Mouse (Mus musculus): ENCODE measurements around the gene Cdc37.

The Cdc37 gene

GRCm38 (mm10) chr9:21167140-21168097, 17.6 kb upstream of the Cdc37 start:
- DNase-seq = no peak

DNA sequence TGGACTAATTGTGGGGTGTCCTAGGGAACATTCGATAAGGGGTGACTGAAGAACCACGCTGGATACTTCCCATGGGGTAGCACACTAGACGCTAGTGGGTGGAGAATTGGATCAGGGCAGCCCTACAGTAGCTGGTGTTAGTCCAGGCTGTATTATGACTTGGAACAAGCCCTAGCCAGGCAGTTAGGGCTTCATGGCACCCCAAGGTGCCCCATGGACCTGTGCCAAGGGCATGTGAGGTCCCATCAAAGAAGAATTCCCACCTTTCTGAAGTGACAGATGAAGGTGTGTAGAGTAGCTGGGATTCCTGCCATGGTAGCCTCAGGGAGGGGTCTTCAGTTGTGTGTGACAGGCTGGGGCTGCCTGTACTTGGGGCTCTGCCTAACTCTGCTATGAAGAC, 16.7 kb upstream of the Cdc37 start:
- DNase-seq = no peak

DNA sequence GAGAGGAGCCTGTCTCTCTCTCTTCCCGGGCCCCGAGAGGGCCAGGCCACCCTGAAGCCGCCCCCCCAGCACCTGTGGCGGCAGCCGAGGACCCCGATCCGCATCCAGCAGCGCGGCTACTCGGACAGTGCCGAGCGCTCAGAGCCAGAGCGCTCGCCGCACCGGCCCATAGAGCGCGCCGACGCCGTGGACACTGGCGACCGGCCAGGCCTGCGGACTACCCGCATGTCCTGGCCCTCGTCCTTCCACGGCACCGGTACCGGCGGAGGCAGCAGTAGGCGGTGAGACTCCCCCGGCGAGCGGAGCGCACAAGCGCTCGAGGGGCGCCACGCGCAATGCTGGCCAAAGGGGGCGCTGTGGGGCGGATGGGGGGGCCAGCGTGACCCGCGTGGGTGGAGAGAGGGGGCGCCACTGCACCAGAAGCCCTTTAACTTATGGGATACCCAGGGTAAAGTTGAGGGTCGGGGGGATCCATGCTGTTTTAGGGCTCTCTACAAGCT, 16.2 kb upstream of the Cdc37 start:
- DNase-seq = peak; percentile 55

- DNase-seq = peak; percentile 82
Observed at GRCm38 (mm10) chr9:21165041-21165951, 15.5 kb upstream of the Cdc37 start, which contains the start of gene Pde4a. Gene Pde4a (plus strand): TSS chr9:21165714.

- peak; percentile 83 for DNase-seq
Observed at GRCm38 (mm10) chr9:21164072-21164471, 14.3 kb upstream of the Cdc37 start.

DNA sequence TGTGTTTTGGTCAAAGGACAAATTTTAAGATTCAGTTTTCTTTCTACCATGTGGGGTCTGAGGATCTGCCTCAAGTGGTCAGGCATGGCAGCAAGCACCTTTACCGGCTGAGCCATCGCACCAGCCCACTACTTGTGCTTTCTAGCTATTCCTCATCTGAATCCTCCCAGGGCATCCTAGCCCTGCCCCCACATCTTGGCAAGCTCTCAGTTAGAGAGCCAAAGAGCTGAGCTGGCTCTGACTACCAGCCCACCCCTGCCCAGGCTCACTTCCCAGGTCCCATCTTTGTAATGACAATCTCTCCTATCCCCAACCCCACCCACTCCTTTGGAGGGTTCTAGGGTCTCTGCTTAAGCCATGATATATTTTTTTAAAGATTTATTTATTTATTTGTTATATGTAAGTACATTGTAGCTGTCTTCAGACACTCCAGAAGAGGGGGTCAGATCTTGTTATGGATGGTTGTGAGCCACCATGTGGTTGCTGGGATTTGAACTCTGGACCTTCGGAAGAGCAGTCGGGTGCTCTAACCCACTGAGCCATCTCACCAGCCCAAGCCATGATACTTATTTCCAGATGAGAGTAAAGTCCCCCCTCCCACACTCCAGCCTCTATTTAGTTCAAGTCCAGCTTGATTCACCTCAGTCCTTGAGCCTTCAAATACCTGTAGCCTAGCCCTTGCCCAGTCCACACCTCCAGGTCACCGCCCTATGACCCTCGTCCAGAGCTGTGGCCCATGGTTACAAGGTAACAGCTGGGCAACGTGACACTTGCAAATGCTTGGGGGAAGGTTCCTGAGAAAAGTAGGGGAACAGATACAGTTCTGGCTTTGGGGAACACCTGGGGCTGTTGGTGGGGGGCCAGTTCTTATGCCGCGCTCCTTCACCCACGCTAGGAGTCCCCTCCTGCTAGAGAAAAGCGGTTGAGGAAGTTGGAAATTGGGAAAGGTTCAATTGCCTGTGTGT, 13.6 kb upstream of the Cdc37 start:
- peak; percentile 27 for DNase-seq

GRCm38 (mm10) chr9:21161209-21161909, 11.6 kb upstream of the Cdc37 start:
- DNase-seq = peak; percentile 94

- no peak for DNase-seq
Observed at GRCm38 (mm10) chr9:21154787-21155186, 5.0 kb upstream of the Cdc37 start.

DNA sequence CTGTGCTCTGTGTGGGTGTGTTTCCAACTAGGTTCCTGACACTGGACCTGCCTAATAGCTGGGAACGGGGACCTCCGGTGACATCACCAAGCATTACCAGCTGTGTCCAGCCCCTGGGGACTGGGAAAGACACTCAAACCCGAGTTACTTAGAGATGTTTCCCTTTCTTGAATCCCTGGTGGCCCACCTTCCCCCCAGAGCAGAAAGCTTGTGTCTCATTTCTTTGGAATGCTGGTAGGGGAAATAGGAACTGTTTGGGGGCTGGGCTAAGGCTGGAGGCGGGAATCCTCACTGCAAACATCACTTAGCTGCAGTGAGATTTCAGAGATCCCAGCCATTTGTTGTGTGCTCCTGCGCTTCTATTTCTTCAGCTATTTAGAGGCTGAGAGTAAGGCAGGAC, 4.1 kb upstream of the Cdc37 start:
- DNase-seq = no peak

DNA sequence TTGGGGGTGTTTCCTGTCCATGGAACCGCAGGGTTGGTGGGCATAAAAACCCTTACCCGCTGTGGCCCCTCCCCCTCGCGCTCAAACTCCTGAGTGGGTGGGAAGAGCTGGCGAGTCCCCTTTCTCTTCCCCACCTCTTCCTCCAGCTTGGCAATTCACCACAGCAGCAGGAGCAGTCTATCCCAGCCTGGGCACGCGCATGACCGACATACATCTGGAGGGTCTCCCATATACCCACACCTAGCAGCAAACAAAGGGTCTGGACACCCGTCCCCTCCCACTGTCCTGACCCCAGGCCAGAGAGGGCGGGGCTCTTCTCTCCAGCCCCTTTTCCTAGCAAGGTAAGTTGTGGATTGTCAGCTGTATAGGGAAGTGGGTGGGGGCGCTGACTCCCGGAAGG, 3.5 kb upstream of the Cdc37 start:
- no peak for DNase-seq

DNA sequence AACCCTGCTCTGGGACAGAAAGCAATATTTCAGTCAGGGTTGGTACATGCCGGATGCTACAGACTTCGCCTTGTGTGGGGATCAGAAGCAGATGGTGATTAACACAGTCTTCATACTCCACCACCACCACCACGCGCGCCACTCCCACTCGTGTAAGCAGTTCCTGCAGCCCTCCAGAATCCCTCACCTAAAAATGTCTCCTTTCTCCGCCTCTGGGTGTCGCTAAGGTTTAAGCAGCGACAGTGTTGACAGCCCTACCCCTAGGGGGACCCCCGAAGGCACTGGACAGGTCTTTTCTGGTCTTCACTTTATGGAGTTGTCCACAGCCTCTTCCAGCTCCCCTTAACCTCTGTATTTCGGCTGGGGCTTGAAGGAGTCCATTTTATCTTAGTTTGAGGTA, 2.9 kb upstream of the Cdc37 start:
- peak; percentile 72 for DNase-seq

DNA sequence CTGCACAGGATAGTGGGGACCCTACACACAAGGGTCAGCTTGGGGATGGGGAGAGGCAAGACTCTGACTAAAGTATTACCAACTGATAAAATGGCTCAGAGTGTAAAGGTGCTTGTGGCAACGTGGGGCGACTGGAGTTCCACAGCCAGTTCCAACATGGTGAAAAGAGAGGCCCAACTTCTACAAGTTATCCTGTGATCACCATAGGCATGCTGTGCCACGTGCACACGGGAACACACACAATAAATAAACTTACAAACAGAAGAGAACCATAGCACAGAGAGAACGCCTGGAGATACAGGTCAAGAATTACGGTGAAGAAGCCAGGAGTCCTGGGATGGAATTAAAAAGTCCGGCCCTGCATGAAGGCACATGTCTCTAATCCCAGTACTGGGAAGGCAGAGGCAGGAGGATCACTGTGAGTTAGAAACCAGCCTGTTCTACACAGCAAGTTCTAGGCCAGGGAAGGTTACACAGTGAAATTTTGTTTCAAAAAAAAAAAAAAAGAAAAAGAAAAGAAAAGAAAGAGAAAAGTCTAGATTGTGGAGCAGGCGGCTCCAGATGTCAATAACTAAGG, 617 bp downstream of the Cdc37 start:
- no peak for DNase-seq

DNA sequence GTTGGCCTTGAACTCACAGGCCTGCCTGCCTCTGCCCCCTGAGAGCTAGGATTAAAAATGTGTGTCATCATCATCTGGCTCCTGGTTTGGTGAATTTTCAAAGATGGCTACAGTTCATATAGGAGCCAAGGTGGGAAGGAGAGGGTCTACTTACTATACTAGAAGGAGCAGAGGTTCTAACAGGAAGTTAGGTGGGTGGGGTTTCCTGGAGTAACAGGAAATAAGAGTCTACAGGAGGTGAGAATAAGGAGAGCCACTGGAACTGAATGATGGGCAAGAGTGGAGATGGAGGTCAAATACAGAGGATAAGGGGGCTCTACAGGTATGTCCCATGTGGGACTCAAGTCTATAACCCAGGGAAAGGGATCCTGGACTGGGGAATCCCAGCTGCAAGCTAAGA, 1.4 kb downstream of the Cdc37 start:
- DNase-seq = no peak

GRCm38 (mm10) chr9:21146722-21147121, 3.1 kb downstream of the Cdc37 start:
- no peak for DNase-seq

- DNase-seq = no peak
Observed at GRCm38 (mm10) chr9:21145431-21145830, 4.4 kb downstream of the Cdc37 start.

DNA sequence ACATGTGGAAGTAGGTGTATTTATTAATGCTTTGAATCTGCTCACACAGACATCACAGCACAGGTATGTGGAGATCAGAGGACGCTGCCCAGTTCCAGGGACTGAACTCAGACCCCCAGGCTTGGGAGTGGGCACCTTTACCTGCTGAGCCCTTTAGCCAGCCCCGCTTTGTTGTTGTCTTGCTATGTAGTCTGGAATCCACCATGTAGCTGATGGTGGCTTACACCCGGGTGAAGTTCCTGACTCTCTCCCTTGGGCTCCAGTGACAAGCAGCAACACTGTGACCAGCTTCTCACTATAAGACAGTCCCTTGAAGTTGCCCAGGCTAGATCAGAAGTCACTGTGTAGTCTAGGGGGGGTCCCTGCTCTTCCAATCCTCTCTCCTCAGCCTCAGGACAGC, 5.4 kb downstream of the Cdc37 start:
- no peak for DNase-seq

DNA sequence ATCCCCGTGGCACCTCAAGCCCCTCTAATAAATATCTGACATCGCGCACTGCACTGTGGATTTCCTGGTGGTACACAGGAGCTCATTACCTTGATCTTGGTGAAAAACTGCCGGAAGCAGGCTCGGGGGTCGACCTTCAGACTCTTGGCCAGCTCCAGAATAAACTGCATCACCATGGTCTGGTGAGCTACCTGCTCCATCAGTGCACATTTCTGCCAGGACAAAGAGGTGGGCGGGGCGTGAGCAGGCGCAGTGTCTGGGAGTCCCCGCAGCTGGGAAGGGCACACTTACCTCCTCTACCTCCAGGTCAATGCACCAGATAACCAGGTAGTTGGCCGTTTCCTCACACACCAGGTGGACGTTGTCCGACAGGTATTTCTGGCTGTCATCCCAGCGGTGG, 7.9 kb downstream of the Cdc37 start:
- no peak for DNase-seq

DNA sequence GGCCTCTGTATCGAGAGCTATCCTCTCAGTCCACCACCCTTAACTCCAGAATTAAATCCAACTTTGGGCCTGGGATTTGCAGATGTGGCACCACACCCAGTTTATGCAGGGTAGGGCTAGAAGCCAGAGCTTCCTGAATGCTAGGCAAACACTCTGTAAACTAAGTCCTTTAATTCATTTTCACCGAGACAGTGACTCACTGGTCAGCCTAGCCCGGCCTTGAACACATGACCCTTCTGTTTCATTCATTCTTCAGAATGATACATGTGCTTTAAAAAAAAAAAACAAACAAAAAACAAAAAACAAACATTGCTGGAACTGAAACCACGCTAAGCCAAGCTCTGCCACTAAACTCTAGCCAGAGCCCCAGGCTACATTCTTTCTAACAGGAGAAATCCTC, 11.4 kb downstream of the Cdc37 start:
- no peak for DNase-seq

DNA sequence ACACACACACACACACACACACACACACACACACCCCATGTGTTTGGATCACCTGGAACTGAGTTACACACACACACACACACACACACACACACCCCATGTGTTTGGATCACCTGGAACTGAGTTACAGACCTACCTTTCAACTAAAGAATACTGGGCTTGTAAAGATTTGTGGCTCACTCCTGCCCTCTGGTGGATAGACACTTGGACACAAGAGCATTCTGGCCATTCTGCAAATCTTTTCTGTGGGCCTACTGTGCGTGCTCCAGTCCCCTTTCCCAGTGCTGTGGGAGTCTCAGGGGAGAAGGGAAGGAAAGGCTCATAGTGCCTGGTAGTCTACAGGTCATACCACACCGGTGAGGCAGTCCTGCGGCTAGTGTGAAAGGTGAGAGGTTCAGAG, 12.6 kb downstream of the Cdc37 start:
- DNase-seq = peak; percentile 31

GRCm38 (mm10) chr9:21136401-21136800, 13.4 kb downstream of the Cdc37 start:
- no peak for DNase-seq

DNA sequence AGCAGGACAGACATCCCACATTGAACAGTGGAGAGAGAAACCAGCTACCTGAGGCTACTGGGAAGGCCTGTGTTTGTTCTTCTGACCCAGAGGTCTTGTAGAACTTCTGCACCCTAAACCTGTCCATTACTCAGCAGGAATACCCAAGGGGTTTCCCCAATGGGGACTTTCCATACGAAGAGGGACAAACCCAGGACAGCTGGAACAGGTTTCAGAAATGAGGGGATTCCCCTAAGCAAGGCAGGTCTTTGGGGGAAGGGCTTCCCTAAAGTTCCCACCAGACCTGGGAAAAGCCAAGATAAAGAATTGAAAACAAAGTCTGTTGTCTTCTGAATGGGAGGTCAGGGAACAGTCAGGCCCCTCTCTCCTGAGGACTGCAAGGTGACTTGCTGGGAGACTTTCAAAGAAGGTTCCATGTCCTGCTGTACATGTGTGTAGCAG, 13.8 kb downstream of the Cdc37 start:
- no peak for DNase-seq
